Mouse (Mus musculus) midbrain, embryonic 13.5 days (tissue): Measurements from ENCODE around the gene Spag4. TPM values are rescaled to one million over a fixed set of nuclear protein-coding genes. Genes with fewer than 3 reads are reported as not detected.

Experiments
- ATAC-seq: fragments of 200-750 bp; cut with Nextera tagmentation; 2 replicates; pipeline ENCODE4 v1.8.0; 2017; ENCODE audit warnings: mild to moderate bottlenecking, moderate TSS enrichment, moderate library complexity
- H3K27ac ChIP-seq: fragments of 300-500 bp; sonication (generic); 2 replicates; pipeline ENCODE4 v1.5.1; 2015; ENCODE audit warnings: inconsistent platforms, mild to moderate bottlenecking, moderate library complexity
- H3K27me3 ChIP-seq: fragments of 300-500 bp; sonication (generic); 2 replicates; pipeline ENCODE4 v1.6.1; 2015; ENCODE audit warnings: mild to moderate bottlenecking, inconsistent platforms
- H3K36me3 ChIP-seq: fragments of 300-500 bp; sonication (generic); 2 replicates; pipeline ENCODE4 v1.6.1; 2015; ENCODE audit warnings: mild to moderate bottlenecking, inconsistent platforms
- H3K4me1 ChIP-seq: fragments of 300-500 bp; sonication (generic); replicated peaks from 2 replicates; pipeline ENCODE4 v1.6.1; 2015; ENCODE audit warnings: inconsistent platforms
- H3K4me2 ChIP-seq: fragments of 300-500 bp; sonication (generic); replicated peaks from 2 replicates; pipeline ENCODE4 v1.6.1; 2015; ENCODE audit warnings: moderate library complexity, mild to moderate bottlenecking, inconsistent platforms
- H3K4me3 ChIP-seq: fragments of 300-500 bp; sonication (generic); replicated peaks from 2 replicates; pipeline ENCODE4 v1.5.1; 2015; ENCODE audit warnings: mild to moderate bottlenecking, inconsistent platforms
- H3K9ac ChIP-seq: fragments of 300-500 bp; sonication (generic); replicated peaks from 2 replicates; pipeline ENCODE4 v1.6.1; 2015; ENCODE audit warnings: mild to moderate bottlenecking, inconsistent platforms
- H3K9me3 ChIP-seq: fragments of 300-500 bp; sonication (generic); 2 replicates; pipeline ENCODE4 v1.6.1; 2016; ENCODE audit warnings: mild to moderate bottlenecking, inconsistent platforms
- WGBS: fragments of 180-500 bp; shearing (Covaris S2); methylation state at CpG from one replicate; pipeline ENCODE4 v1.1.7; 2015; 5-methylcytosine and 5-hydroxymethylcytosine counted together
- polyA plus RNA-seq: library from polyadenylated mRNA; unstranded; fragments of >200 nt; fragmentation: Nextera tagmentation; extraction: Ambion mirVana; gene quantifications from 2 replicates; pipeline ENCODE4 v1.2.1, GENCODE M21; 2015

Gene Spag4
- polyA plus RNA-seq, 1 experiment from 2014 or later = 6.0 TPM

- Histone ChIP-seq H3K27me3 (no peaks in the 10 kb centered on the region), H3K9me3 (no peaks in the 10 kb centered on the region), H3K4me2 (no peak overlapping the region), H3K4me3 (no peak overlapping the region), H3K27ac (no peak overlapping the region), H3K4me1 (no peaks in the 10 kb centered on the region), H3K36me3 (peaks cover 98% of the 10 kb centered on the region), H3K9ac (no peak overlapping the region)
- 96% methylated on average over 15 of the region's 15 CpGs for WGBS
- ATAC-seq = no peak
These were observed 8.8 kb downstream of the Spag4 start for GRCm38 (mm10) chr2:156073725-156074124.

- no peak overlapping the region for H3K9ac ChIP-seq
- ATAC-seq = no peak
- peaks cover 16% of the 10 kb centered on the region; the same call in 1 of the 2 replicates for H3K4me1 ChIP-seq
- no peak overlapping the region for H3K27ac ChIP-seq
- peaks cover 69% of the 10 kb centered on the region for H3K36me3 ChIP-seq
- WGBS = 93% methylated on average over 7 of the region's 7 CpGs
- H3K27me3 ChIP-seq = no peaks in the 10 kb centered on the region
- H3K9me3 ChIP-seq = no peaks in the 10 kb centered on the region
- no peak overlapping the region for H3K4me3 ChIP-seq
- H3K4me2 ChIP-seq = no peak overlapping the region
These were observed 12.5 kb downstream of the Spag4 start for GRCm38 (mm10) chr2:156077461-156077860.

GRCm38 (mm10) chr2:156078421-156079182, 13.6 kb downstream of the Spag4 start:
- Histone ChIP-seq H3K27ac (no peak overlapping the region), H3K4me3 (no peak overlapping the region), H3K4me1 (peaks cover 16% of the 10 kb centered on the region; the same call in 1 of the 2 replicates), H3K9me3 (no peaks in the 10 kb centered on the region), H3K4me2 (no peak overlapping the region), H3K27me3 (no peaks in the 10 kb centered on the region), H3K36me3 (peaks cover 58% of the 10 kb centered on the region), H3K9ac (no peak overlapping the region)
- 94% methylated on average over 16 of the region's 16 CpGs for WGBS
- ATAC-seq = no peak

GRCm38 (mm10) chr2:156079183-156079560, 14.2 kb downstream of the Spag4 start:
- WGBS = 97% methylated on average over 8 of the region's 8 CpGs
- no peaks in the 10 kb centered on the region for H3K9me3 ChIP-seq
- H3K27ac ChIP-seq = no peak overlapping the region
- peaks cover 52% of the 10 kb centered on the region for H3K36me3 ChIP-seq
- no peaks in the 10 kb centered on the region for H3K27me3 ChIP-seq
- ATAC-seq = no peak
- no peak overlapping the region for H3K4me2 ChIP-seq
- peaks cover 16% of the 10 kb centered on the region; the same call in 1 of the 2 replicates for H3K4me1 ChIP-seq
- no peak overlapping the region for H3K4me3 ChIP-seq
- H3K9ac ChIP-seq = no peak overlapping the region

GRCm38 (mm10) chr2:156079674-156080073, 14.7 kb downstream of the Spag4 start:
- no peak for ATAC-seq
- Histone ChIP-seq H3K4me2 (no peak overlapping the region), H3K36me3 (peaks cover 47% of the 10 kb centered on the region), H3K4me3 (no peak overlapping the region), H3K9ac (0 out of 2 replicates have a peak overlapping the region, but pooled peaks have one; percentile 23), H3K9me3 (no peaks in the 10 kb centered on the region), H3K27me3 (no peaks in the 10 kb centered on the region), H3K27ac (no peak overlapping the region), H3K4me1 (peaks cover 16% of the 10 kb centered on the region; the same call in 1 of the 2 replicates)
- WGBS = 66% methylated on average over 4 of the region's 4 CpGs

GRCm38 (mm10) chr2:156080391-156080790, 15.4 kb downstream of the Spag4 start:
- 88% methylated on average over 7 of the region's 7 CpGs for WGBS
- H3K27ac ChIP-seq = no peak overlapping the region

GRCm38 (mm10) chr2:156084541-156084940, 19.6 kb downstream of the Spag4 start:
- H3K9me3 ChIP-seq = no peaks in the 10 kb centered on the region
- no peak overlapping the region for H3K4me2 ChIP-seq
- ATAC-seq = no peak
- WGBS = 93% methylated on average over 3 of the region's 3 CpGs
- H3K27ac ChIP-seq = no peak overlapping the region
- peaks cover 19% of the 10 kb centered on the region for H3K4me1 ChIP-seq
- H3K36me3 ChIP-seq = no peaks in the 10 kb centered on the region; the same call in 1 of the 2 replicates
- no peak overlapping the region for H3K9ac ChIP-seq
- H3K27me3 ChIP-seq = no peaks in the 10 kb centered on the region
- H3K4me3 ChIP-seq = no peak overlapping the region

More at GRCm38 (mm10) chr2:156080391-156080790, 15.4 kb downstream of the Spag4 start:
- Histone ChIP-seq H3K4me1 (peaks cover 16% of the 10 kb centered on the region; the same call in 1 of the 2 replicates), H3K27me3 (no peaks in the 10 kb centered on the region), H3K4me3 (no peak overlapping the region), H3K4me2 (no peak overlapping the region), H3K36me3 (peaks cover 40% of the 10 kb centered on the region), H3K9me3 (no peaks in the 10 kb centered on the region), H3K9ac (no peak overlapping the region)
- no peak for ATAC-seq

GRCm38 (mm10) chr2:156087391-156088110, 22.6 kb downstream of the Spag4 start:
- H3K27me3 ChIP-seq = no peaks in the 10 kb centered on the region
- ATAC-seq = no peak
- peaks cover 35% of the 10 kb centered on the region for H3K4me1 ChIP-seq
- H3K36me3 ChIP-seq = no peaks in the 10 kb centered on the region; the same call in 1 of the 2 replicates
- H3K9me3 ChIP-seq = no peaks in the 10 kb centered on the region
- no peak overlapping the region for H3K4me3 ChIP-seq
- H3K27ac ChIP-seq = no peak overlapping the region
- no peak overlapping the region for H3K4me2 ChIP-seq
- WGBS = 91% methylated on average over 7 of the region's 7 CpGs
- H3K9ac ChIP-seq = no peak overlapping the region

- Histone ChIP-seq H3K9me3 (no peaks in the 10 kb centered on the region), H3K4me2 (no peak overlapping the region), H3K9ac (no peak overlapping the region), H3K4me3 (no peak overlapping the region), H3K4me1 (peaks cover 35% of the 10 kb centered on the region), H3K27ac (peak overlapping the region; percentile 48; the same call in 1 of the 2 replicates), H3K27me3 (no peaks in the 10 kb centered on the region), H3K36me3 (no peaks in the 10 kb centered on the region; the same call in none of the 2 replicates)
- ATAC-seq = peak; percentile 68
- 48% methylated on average over 1 of the region's 1 CpGs for WGBS
These were observed 24.8 kb downstream of the Spag4 start for GRCm38 (mm10) chr2:156089799-156090198.

GRCm38 (mm10) chr2:156091926-156092325, 27.0 kb downstream of the Spag4 start:
- 87% methylated on average over 5 of the region's 5 CpGs for WGBS
- Histone ChIP-seq H3K4me3 (no peak overlapping the region), H3K9ac (no peak overlapping the region), H3K36me3 (peaks cover 19% of the 10 kb centered on the region), H3K9me3 (no peaks in the 10 kb centered on the region), H3K27me3 (no peaks in the 10 kb centered on the region), H3K4me1 (peaks cover 34% of the 10 kb centered on the region), H3K4me2 (no peak overlapping the region), H3K27ac (no peak overlapping the region)
- ATAC-seq = no peak

GRCm38 (mm10) chr2:156110627-156111357, 45.8 kb downstream of the Spag4 start:
- H3K9ac ChIP-seq = peak overlapping the region; percentile 98
- H3K4me3 ChIP-seq = peak overlapping the region; percentile 59
- H3K27me3 ChIP-seq = no peaks in the 10 kb centered on the region
- peak; percentile 79 for ATAC-seq
- H3K9me3 ChIP-seq = no peaks in the 10 kb centered on the region
- H3K4me1 ChIP-seq = peaks cover 31% of the 10 kb centered on the region
- peak overlapping the region; percentile 73 for H3K4me2 ChIP-seq
- peaks cover 3% of the 10 kb centered on the region; the same call in 1 of the 2 replicates for H3K36me3 ChIP-seq
- peak overlapping the region; percentile 92 for H3K27ac ChIP-seq
- WGBS = under 1% methylated on average over 16 of the region's 16 CpGs
